Mouse (Mus musculus) Patski (cell line): Measurements from ENCODE around the gene Entr1. TPM values are rescaled to one million over a fixed set of nuclear protein-coding genes. Genes with fewer than 3 reads are reported as not detected.

Experiments
- ATAC-seq: fragments of 100-300 bp; one replicate; pipeline ENCODE4 v1.8.0; 2021
- CTCF ChIA-PET: fragments of 350-600 bp; sonication (Branson Sonifier 250); formaldehyde crosslinking; loops from one replicate; lab custom pipeline; 2022; ENCODE audit warnings: inconsistent platforms; lab: Charles Lee
- POLR2A ChIA-PET: fragments of 350-600 bp; sonication (Branson Sonifier 250); formaldehyde crosslinking; loops from one replicate; lab custom pipeline; 2022; ENCODE audit warnings: antibody characterized with exemption, inconsistent platforms; lab: Charles Lee
- DNase-seq: peaks from one replicate; pipeline ENCODE4 v3.0.0-alpha.2; 2011; ENCODE audit warnings: low read depth, low spot score
- H3K27me3 ChIP-seq: fragments of 371-371 bp; one replicate; pipeline ENCODE4 v1.5.1; 2021
- CTCF ChIP-seq: fragments of 100-300 bp; IDR thresholded peaks from one replicate; pipeline ENCODE4 v1.5.1; 2021
- in situ Hi-C: fragments of 300-500 bp; cut with MboI; formaldehyde crosslinking; loops from 3 replicates; pipeline ENCODE4 v1.11.1; 2018; ENCODE audit warnings: low pct_unique_long_range_greater_than_20kb, mixed read lengths
- polyA plus RNA-seq: library from polyadenylated mRNA; unstranded; gene quantifications from one replicate; pipeline ENCODE4 v1.2.3, GENCODE M21; 2021

The Entr1 gene
- polyA plus RNA-seq, 1 experiment from 2014 or later, result 89.9 TPM

- POLR2A ChIA-PET, result no interaction called here
- CTCF ChIA-PET, result no interaction called here
- no peak for DNase-seq
- ATAC-seq, result no peak
- no peaks in the 10 kb centered on the region for H3K27me3 ChIP-seq
- TF ChIP-seq CTCF, result no peak
- in situ Hi-C loops, result no loop called here
These were observed 50.6 kb downstream of the Entr1 start for GRCm38 (mm10) chr2:26338302-26339203.

Other genes starting within 250 kb of the Entr1 start
- not detected for gene Lhx3, start 181.0 kb downstream of the Entr1 start, polyA plus RNA-seq
- gene Qsox2, start 151.8 kb downstream of the Entr1 start, polyA plus RNA-seq, result 35.9 TPM
- gene Ccdc187, start 94.8 kb downstream of the Entr1 start, polyA plus RNA-seq, result 0.03 TPM
- gene Gpsm1, start 73.8 kb downstream of the Entr1 start, polyA plus RNA-seq, result 23.3 TPM
- gene Dnlz, start 37.2 kb downstream of the Entr1 start, polyA plus RNA-seq, result 19.3 TPM
- gene Card9, start 28.4 kb downstream of the Entr1 start, polyA plus RNA-seq, result 0.50 TPM
- gene Snapc4, start 8.7 kb downstream of the Entr1 start, polyA plus RNA-seq, result 32.7 TPM
- 99.2 TPM for gene Pmpca, start within 50 bp of the Entr1 start, polyA plus RNA-seq
- 31.6 TPM for gene Inpp5e, start 19.9 kb upstream of the Entr1 start, polyA plus RNA-seq
- gene Sec16a, start 55.9 kb upstream of the Entr1 start, polyA plus RNA-seq, result 49.4 TPM
- 7.6 TPM for gene Notch1, start 127.3 kb upstream of the Entr1 start, polyA plus RNA-seq
- 9.4 TPM for gene Egfl7, start 190.7 kb upstream of the Entr1 start, polyA plus RNA-seq
- not detected for gene Gm20532, start 197.3 kb upstream of the Entr1 start, polyA plus RNA-seq
- gene Agpat2, start 215.1 kb upstream of the Entr1 start, polyA plus RNA-seq, result 41.6 TPM
- gene Fam69b, start 239.1 kb upstream of the Entr1 start, polyA plus RNA-seq, result 57.3 TPM